Mouse (Mus musculus) MEL (cell line): ENCODE results near the gene Bex1. TPM values are rescaled to one million over a fixed set of nuclear protein-coding genes. Genes with fewer than 3 reads are reported as not detected.

Experiments used
- DNase-seq: peaks from one replicate; pipeline ENCODE4 v3.0.0; 2011; ENCODE audit warnings: low read depth, low spot score
- H3K27ac ChIP-seq: 2 replicates; pipeline ENCODE4 v1.5.1; 2012; ENCODE audit warnings: low read depth, mild to moderate bottlenecking, control low read depth, low read length, moderate library complexity; ENCODE audit not compliant: control insufficient read depth
- H3K27me3 ChIP-seq, 2 experiments: fragments of 150-350 bp in 1 of 2; sonication (generic) in 1 of 2; 2 replicates each; pipeline ENCODE4 v1.6.1; 2012; ENCODE audit warnings: low read length in 2 of 2, mild to moderate bottlenecking in 2 of 2, improper control_type of control experiment in 1 of 2, moderate library complexity in 1 of 2; ENCODE audit not compliant: insufficient read depth in 2 of 2, control insufficient read depth in 1 of 2
- H3K36me3 ChIP-seq, 2 experiments: 2 replicates each; pipeline ENCODE4 v1.6.1; 2012 to 2014; ENCODE audit warnings: low read length in 2 of 2, improper control_type of control experiment in 1 of 2, inconsistent platforms in 1 of 2, mild to moderate bottlenecking in 1 of 2; ENCODE audit not compliant: insufficient read depth in 2 of 2, control insufficient read depth in 1 of 2
- H3K4me1 ChIP-seq, 2 experiments: fragments of 150-350 bp in 1 of 2; sonication (generic) in 1 of 2; 2 replicates each; pipeline ENCODE4 v1.6.1; 2012; ENCODE audit warnings: low read length in 2 of 2, improper control_type of control experiment in 1 of 2, mild to moderate bottlenecking in 1 of 2; ENCODE audit not compliant: insufficient read depth in 2 of 2, control insufficient read depth in 1 of 2
- H3K4me3 ChIP-seq, 2 experiments: fragments of 150-350 bp in 1 of 2; sonication (generic) in 1 of 2; 2 replicates each; pipeline ENCODE4 v1.5.1; 2012; ENCODE audit warnings: low read depth in 2 of 2, low read length in 2 of 2, mild to moderate bottlenecking in 2 of 2, moderate library complexity in 2 of 2, control low read depth in 1 of 2, improper control_type of control experiment in 1 of 2; ENCODE audit not compliant: control insufficient read depth in 1 of 2, insufficient read depth in 1 of 2
- H3K79me2 ChIP-seq: 2 replicates; pipeline ENCODE4 v1.6.1; 2012; ENCODE audit warnings: mild to moderate bottlenecking, low read length, moderate library complexity; ENCODE audit not compliant: control insufficient read depth, poor library complexity, insufficient read depth
- H3K9ac ChIP-seq: 2 replicates; pipeline ENCODE4 v1.6.1; 2012; ENCODE audit warnings: low read depth, mild to moderate bottlenecking, control low read depth, low read length, moderate library complexity; ENCODE audit not compliant: control insufficient read depth, poor library complexity, severe bottlenecking
- H3K9me3 ChIP-seq: fragments of 150-350 bp; sonication (generic); replicated peaks from 2 replicates; pipeline ENCODE4 v1.6.1; 2012; ENCODE audit warnings: mild to moderate bottlenecking, low read length, improper control_type of control experiment, moderate library complexity; ENCODE audit not compliant: insufficient read depth
- CHD2 ChIP-seq: IDR thresholded peaks from 2 replicates; pipeline ENCODE4 v1.6.1; 2011; ENCODE audit warnings: low read length, improper control_type of control experiment
- E2F4 ChIP-seq: IDR thresholded peaks from 2 replicates; pipeline ENCODE4 v1.6.1; 2011; ENCODE audit warnings: low read depth, low read length, improper control_type of control experiment, borderline replicate concordance
- EP300 ChIP-seq, 2 experiments: IDR thresholded peaks; 2 replicates each; pipeline ENCODE4 v1.6.1; 2011; ENCODE audit warnings: improper control_type of control experiment in 2 of 2, low read length in 2 of 2, low read depth in 1 of 2, mild to moderate bottlenecking in 1 of 2
- GABPA ChIP-seq: IDR thresholded peaks from 2 replicates; pipeline ENCODE4 v1.6.1; 2012; ENCODE audit warnings: low read depth, mild to moderate bottlenecking, inconsistent platforms, low read length, improper control_type of control experiment, moderate library complexity
- GATA1 ChIP-seq: IDR thresholded peaks from 2 replicates; pipeline ENCODE4 v1.6.1; 2011; ENCODE audit warnings: low read depth, low read length, improper control_type of control experiment
- KAT2A ChIP-seq: conservative IDR thresholded peaks from 2 replicates; pipeline ENCODE4 v1.6.1; 2012; ENCODE audit warnings: low read depth, low read length, improper control_type of control experiment, inconsistent platforms
- MAFK ChIP-seq: IDR thresholded peaks from 2 replicates; pipeline ENCODE4 v1.6.1; 2011; ENCODE audit warnings: low read depth, mild to moderate bottlenecking, low read length, improper control_type of control experiment, borderline replicate concordance
- MAZ ChIP-seq: IDR thresholded peaks from 2 replicates; pipeline ENCODE4 v1.6.1; 2012; ENCODE audit warnings: low read depth, mild to moderate bottlenecking, inconsistent platforms, low read length, improper control_type of control experiment
- MEF2A ChIP-seq: IDR thresholded peaks from 2 replicates; pipeline ENCODE4 v1.6.1; 2014; ENCODE audit warnings: low read depth, mild to moderate bottlenecking, inconsistent platforms, low read length, improper control_type of control experiment; ENCODE audit not compliant: poor library complexity, insufficient replicate concordance, severe bottlenecking; ENCODE audit errors: extremely low read depth
- MXI1 ChIP-seq: IDR thresholded peaks from 2 replicates; pipeline ENCODE4 v1.6.1; 2011; ENCODE audit warnings: mild to moderate bottlenecking, low read depth, low read length, improper control_type of control experiment
- MYC ChIP-seq: IDR thresholded peaks from 2 replicates; pipeline ENCODE4 v1.6.1; 2011; ENCODE audit warnings: low read depth, mild to moderate bottlenecking, low read length, improper control_type of control experiment, moderate library complexity
- NRF1 ChIP-seq: IDR thresholded peaks from 2 replicates; pipeline ENCODE4 v1.6.1; 2014; ENCODE audit warnings: low read depth, mild to moderate bottlenecking, inconsistent platforms, low read length, improper control_type of control experiment, moderate library complexity; ENCODE audit not compliant: poor library complexity, insufficient read depth, severe bottlenecking
- POLR2AphosphoS5 ChIP-seq: IDR thresholded peaks from 2 replicates; pipeline ENCODE4 v1.6.1; 2012; ENCODE audit warnings: low read depth, borderline replicate concordance, mild to moderate bottlenecking, inconsistent platforms, low read length, moderate library complexity, mixed read lengths
- TBP ChIP-seq: IDR thresholded peaks from 2 replicates; pipeline ENCODE4 v1.8.0; 2011; ENCODE audit warnings: low read depth, low read length, improper control_type of control experiment
- UBTF ChIP-seq: IDR thresholded peaks from 2 replicates; pipeline ENCODE4 v1.6.1; 2012; ENCODE audit warnings: low read depth, mild to moderate bottlenecking, inconsistent platforms, low read length, improper control_type of control experiment, moderate library complexity, borderline replicate concordance; ENCODE audit not compliant: insufficient read depth
- USF2 ChIP-seq, 2 experiments: IDR thresholded peaks; 2 replicates each; pipeline ENCODE4 v1.6.1; 2011 to 2012; ENCODE audit warnings: improper control_type of control experiment in 2 of 2, low read length in 2 of 2, borderline replicate concordance in 1 of 2, inconsistent platforms in 1 of 2, low read depth in 1 of 2, mild to moderate bottlenecking in 1 of 2; ENCODE audit not compliant: insufficient read depth in 1 of 2
- ZNF384 ChIP-seq: IDR thresholded peaks from 2 replicates; pipeline ENCODE4 v1.6.1; 2012; ENCODE audit warnings: low read depth, mild to moderate bottlenecking, inconsistent platforms, low read length, improper control_type of control experiment
- polyA plus RNA-seq, 2 experiments: library from polyadenylated mRNA; stranded (reverse) in 1 of 2; unstranded in 1 of 2; fragments of >175 nt in 1 of 2; fragments of >200 nt in 1 of 2; gene quantifications; 2 replicates each; pipeline versions ENCODE4 v1.2.1 to v1.2.4; 2012; ENCODE audit warnings: low replicate concordance in 2 of 2, low read depth in 1 of 2; ENCODE audit not compliant: insufficient read length in 2 of 2, insufficient read depth in 1 of 2, missing spikeins in 1 of 2
- total RNA-seq: library from RNA; depleted of rRNA; stranded (reverse); fragments of 300-350 nt; gene quantifications from 2 replicates; pipeline ENCODE4 v1.2.3, GENCODE M21; 2012

The Bex1 gene
- total and polyA plus RNA-seq, 3 experiments, result 0.27 to 0.86 TPM; not detected in 1

- Histone ChIP-seq H3K27me3 (peaks cover 2 to 4% of the 10 kb centered on the region in 2 experiments; a peak in 3 of 4 replicates), H3K4me3 (no peak overlapping the region), H3K9ac (no peak overlapping the region), H3K9me3 (no peaks in the 10 kb centered on the region), H3K27ac (no peak overlapping the region), H3K36me3 (no peaks in the 10 kb centered on the region), H3K79me2 (no peaks in the 10 kb centered on the region), H3K4me1 (no peaks in the 10 kb centered on the region)
- no peak for DNase-seq
- no peak for TF ChIP-seq E2F4
- no peak for TF ChIP-seq MYC
- no peak for TF ChIP-seq EP300 (IDR thresholded peaks at IDR 0.05; ENCODE audit: low read depth in 1 of 2, low read length in 2 of 2)
Observed at GRCm38 (mm10) chrX:136216303-136216702, 990 bp upstream of the Bex1 start.

GRCm38 (mm10) chrX:136213396-136213795 lies 1.9 kb downstream of the Bex1 start:
- no peaks in the 10 kb centered on the region for H3K79me2 ChIP-seq
- no peaks in the 10 kb centered on the region for H3K9me3 ChIP-seq
- no peak for TF ChIP-seq TBP
- TF ChIP-seq KAT2A, result no peak
- TF ChIP-seq POLR2AphosphoS5, result no peak
- no peak for TF ChIP-seq GABPA
- TF ChIP-seq UBTF, result no peak
- TF ChIP-seq USF2 (IDR thresholded peaks at IDR 0.05; ENCODE audit: borderline replicate concordance in 1 of 2, insufficient read depth in 1 of 2, low read depth in 1 of 2, low read length in 2 of 2), result no peak
- TF ChIP-seq MXI1, result no peak
- TF ChIP-seq MAZ, result no peak
- no peak for TF ChIP-seq NRF1
- TF ChIP-seq CHD2, result no peak
- TF ChIP-seq MAFK, result no peak
- TF ChIP-seq GATA1, result no peak
- no peak for TF ChIP-seq MEF2A
- TF ChIP-seq EP300 (IDR thresholded peaks at IDR 0.05; ENCODE audit: low read depth in 1 of 2, low read length in 2 of 2), result no peak
- no peak for TF ChIP-seq ZNF384
- no peaks in the 10 kb centered on the region for H3K4me1 ChIP-seq
- peaks cover 0 to 7% of the 10 kb centered on the region in 2 experiments; a peak in 2 of 4 replicates for H3K27me3 ChIP-seq
- H3K4me3 ChIP-seq, result no peak overlapping the region
- H3K27ac ChIP-seq, result no peak overlapping the region
- no peaks in the 10 kb centered on the region for H3K36me3 ChIP-seq
- DNase-seq, result no peak
- no peak overlapping the region for H3K9ac ChIP-seq
